24 mouse cellular contexts compared by ENCODE assay signal in genomic region chr2:129368106-129368505, GRCm38 (mm10). TPM values are rescaled to one million over a fixed set of nuclear protein-coding genes. Genes with fewer than 3 reads are reported as not detected.
DNase-seq lines count a peak whose midpoint lies in the region; ATAC-seq and TF ChIP-seq lines count a peak whose summit lies in the region.
"Had no signal": no experiment of that assay in that cellular context is flagged by ENCODE, and none has a peak within 500 bp of the region (broad histone marks: within the 10 kb centered on the region; RNA-seq: fewer than 3 reads in every experiment).

No protein-coding gene starts in this region.

- DNase-seq in heart, embryonic 10.5 days (ENCODE audit: low spot score), result peak; percentile 38
- no peak for DNase-seq in heart, postnatal 36 days
- DNase-seq in MEL-GATA-1-ER (ENCODE audit: extremely low read depth, low read depth), result peak; percentile 89
- DNase-seq in liver, embryonic 14.5 days (ENCODE audit: low read depth in 3 of 3, low spot score in 3 of 3), result no peak
- no peak for DNase-seq in layer of hippocampus, postnatal 36 days
- no peak for DNase-seq in spleen, postnatal 10 days (ENCODE audit: low spot score in 2 of 2)
- DNase-seq: adrenal gland, adult 8-10 months; B cell, adult 2 months; cerebellum, adult 11 months; cerebellum, adult 8-10 months; cerebellum, postnatal 25 days; heart, adult 18-20 months; heart, postnatal 14 days had no signal

- no peaks in the 10 kb centered on the region for H3K9me3 ChIP-seq in heart, embryonic 10.5 days
- H3K9me3 ChIP-seq in liver, embryonic 14.5 days (ENCODE audit: control insufficient read depth, low read length), result no peaks in the 10 kb centered on the region
- H3K9me3 ChIP-seq: embryonic facial prominence, embryonic 13.5 days; forebrain, embryonic 12.5 days; heart, embryonic 15.5 days; hindbrain, embryonic 10.5 days had no signal

- H3K27ac ChIP-seq in heart, embryonic 10.5 days, result no peak overlapping the region
- H3K27ac ChIP-seq in liver, embryonic 14.5 days, result no peak overlapping the region
- H3K27ac ChIP-seq: embryonic facial prominence, embryonic 13.5 days; forebrain, embryonic 12.5 days; heart, embryonic 15.5 days; hindbrain, embryonic 10.5 days; hindbrain, embryonic 14.5 days had no signal

- H3K4me3 ChIP-seq in heart, embryonic 10.5 days, result no peak overlapping the region
- no peak overlapping the region for H3K4me3 ChIP-seq in liver, embryonic 14.5 days (ENCODE audit: insufficient read depth in 1 of 2, low read depth in 2 of 2, low read length in 2 of 2)
- H3K4me3 ChIP-seq: embryonic facial prominence, embryonic 13.5 days; forebrain, embryonic 12.5 days; heart, embryonic 15.5 days; hindbrain, embryonic 10.5 days had no signal

- ATAC-seq in liver, embryonic 14.5 days (ENCODE audit: insufficient read depth), result peak; percentile 53; the same call in 1 of the 2 replicates
- peak; percentile 91 for ATAC-seq in megakaryocyte-erythroid progenitor cell, adult 5-6 weeks (replicated peaks; ENCODE audit: low FRiP score, low TSS enrichment, poor library complexity, severe bottlenecking)
- ATAC-seq: CD4-positive, CD25-positive, alpha-beta regulatory T cell, adult 4 months; forebrain, embryonic 16.5 days had no signal

- no peak for TF ChIP-seq CTCF in liver, embryonic 14.5 days (IDR thresholded peaks at IDR 0.05; ENCODE audit: low read depth)

- H3K27me3 ChIP-seq in heart, embryonic 10.5 days (ENCODE audit: insufficient read depth, poor library complexity, severe bottlenecking), result no peaks in the 10 kb centered on the region
- H3K27me3 ChIP-seq in liver, embryonic 14.5 days (ENCODE audit: control insufficient read depth, insufficient read depth, low read length), result no peaks in the 10 kb centered on the region
- H3K27me3 ChIP-seq: embryonic facial prominence, embryonic 13.5 days; forebrain, embryonic 12.5 days; heart, embryonic 15.5 days had no signal

- H3K9ac ChIP-seq in liver, embryonic 14.5 days (replicated peaks), result no peak overlapping the region
- H3K9ac ChIP-seq: embryonic facial prominence, embryonic 13.5 days; forebrain, embryonic 12.5 days; heart, embryonic 15.5 days; hindbrain, embryonic 14.5 days had no signal

- TF ChIP-seq EP300 in liver, embryonic 14.5 days (IDR thresholded peaks at IDR 0.05; ENCODE audit: low read depth), result 0 out of 2 replicates have a peak, but pooled peaks have one; percentile 7

- intact Hi-C loops in heart, postnatal 36 days (cut with DNase I), result no loop called here

- H3K4me1 ChIP-seq in heart, embryonic 10.5 days, result no peaks in the 10 kb centered on the region
- peaks cover 0 to 15% of the 10 kb centered on the region in 2 experiments; a peak in 3 of 4 replicates for H3K4me1 ChIP-seq in liver, embryonic 14.5 days (replicated peaks; ENCODE audit: control insufficient read depth in 2 of 2, insufficient read depth in 2 of 2, low read length in 1 of 2)
- H3K4me1 ChIP-seq: embryonic facial prominence, embryonic 13.5 days; forebrain, embryonic 12.5 days; heart, embryonic 15.5 days; hindbrain, embryonic 10.5 days had no signal

- 61% methylated on average over 2 of the region's 2 CpGs for WGBS in heart, embryonic 10.5 days
- WGBS in liver, embryonic 14.5 days (ENCODE audit: insufficient replicate concordance), result 9% methylated on average over 2 of the region's 2 CpGs

- H3K36me3 ChIP-seq in heart, embryonic 10.5 days, result no peaks in the 10 kb centered on the region
- no peaks in the 10 kb centered on the region for H3K36me3 ChIP-seq in liver, embryonic 14.5 days (replicated peaks; ENCODE audit: control insufficient read depth, insufficient read depth, low read depth)
- H3K36me3 ChIP-seq: embryonic facial prominence, embryonic 13.5 days; forebrain, embryonic 12.5 days; heart, embryonic 15.5 days; hindbrain, embryonic 10.5 days had no signal

- H3K4me2 ChIP-seq in liver, embryonic 14.5 days (ENCODE audit: low read depth), result no peak overlapping the region
- H3K4me2 ChIP-seq: embryonic facial prominence, embryonic 13.5 days; forebrain, embryonic 12.5 days; heart, embryonic 11.5 days; heart, embryonic 15.5 days; hindbrain, embryonic 14.5 days had no signal

RNA-seq across cellular contexts. Expression of gene Il1b, which starts 2.8 kb away (rescaled TPM):
- polyA plus RNA-seq in heart, embryonic 10.5 days (2016; fragmentation: Nextera tagmentation; extraction: Ambion mirVana), result not detected in 2 replicates
- under 1 TPM; 0.43 to 0.58 TPM for total RNA-seq in heart, postnatal 36 days (2021)
- 0.12 and 0.18 TPM in 2 replicates for polyA plus RNA-seq in liver, embryonic 14.5 days (2012; rRNA removed)
- 0.19 and 0.20 TPM in 2 replicates for polyA plus RNA-seq in liver, embryonic 14.5 days (2014; fragmentation: Nextera tagmentation; extraction: Ambion mirVana)
- not detected in 2 replicates for total RNA-seq in megakaryocyte-erythroid progenitor cell, adult 5-6 weeks (2014; fragmentation: Nextera tagmentation)
- total RNA-seq in megakaryocyte-erythroid progenitor cell, adult 5-6 weeks (2017), result 0.56 and 4.3 TPM in 2 replicates
- total RNA-seq in layer of hippocampus, postnatal 36 days (2021), result not detected
- polyA plus RNA-seq: forebrain, embryonic 12.5 days; forebrain, embryonic 16.5 days; heart, embryonic 11.5 days; hindbrain, embryonic 10.5 days; hindbrain, embryonic 14.5 days had no signal

RNA-seq across cellular contexts. Expression of gene Il1a, which starts 58.3 kb away (rescaled TPM):
- polyA plus RNA-seq in heart, embryonic 10.5 days (2016; fragmentation: Nextera tagmentation; extraction: Ambion mirVana), result 0.24 TPM in 1 of 2 replicates, not detected in the other
- total RNA-seq in heart, postnatal 36 days (2021), result not detected
- polyA plus RNA-seq in liver, embryonic 14.5 days (2012; rRNA removed), result 1.8 and 2.5 TPM in 2 replicates
- polyA plus RNA-seq in liver, embryonic 14.5 days (2014; fragmentation: Nextera tagmentation; extraction: Ambion mirVana), result 3.4 and 4.6 TPM in 2 replicates
- total RNA-seq in megakaryocyte-erythroid progenitor cell, adult 5-6 weeks (2014; fragmentation: Nextera tagmentation), result not detected in 2 replicates
- not detected in 2 replicates for total RNA-seq in megakaryocyte-erythroid progenitor cell, adult 5-6 weeks (2017)
- under 1 TPM; 0.40 to 0.63 TPM for total RNA-seq in layer of hippocampus, postnatal 36 days (2021)
- total RNA-seq: adrenal gland, adult 8-10 months; gastrocnemius, postnatal 10 days; gastrocnemius, postnatal 4 days; heart, adult 18-20 months had no signal
- polyA plus RNA-seq: CD4-positive, CD25-positive, alpha-beta regulatory T cell, adult 4 months; embryonic facial prominence, embryonic 13.5 days; hindbrain, embryonic 10.5 days had no signal

Comparison
In these comparisons a context has a peak if more than half of its experiments do, and no peak if none do; other contexts are left out.
1. DNase-seq: peak in heart, embryonic 10.5 days (single experiment) and MEL-GATA-1-ER (single experiment); none in heart, postnatal 36 days (0 of 2), liver, embryonic 14.5 days (0 of 3), layer of hippocampus, postnatal 36 days (0 of 2) and spleen, postnatal 10 days (0 of 2).